ENCODE assay signal across 9 mouse cellular contexts in the genomic region with DNA sequence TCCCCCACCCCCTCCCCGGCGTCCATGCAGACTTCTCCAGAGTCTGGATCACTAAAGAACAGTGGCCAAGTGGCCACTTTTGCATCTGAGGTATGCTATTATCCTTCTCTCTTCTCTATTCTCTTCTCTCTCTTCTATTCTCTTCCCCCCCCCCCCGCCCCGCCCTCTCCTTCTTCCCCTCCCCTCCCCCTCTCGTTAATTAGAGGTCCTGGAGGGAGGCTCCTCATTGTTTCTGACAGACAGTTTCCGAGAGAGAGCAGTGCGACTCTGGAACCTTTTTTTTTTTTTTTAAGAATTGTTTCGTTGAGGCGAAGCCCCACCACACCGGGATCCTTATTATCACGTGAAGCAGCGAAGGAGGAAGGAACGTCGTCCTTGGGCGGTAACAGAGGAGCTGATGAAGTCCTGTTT.
DNase-seq lines count a peak whose midpoint lies in the region; ATAC-seq lines count a peak whose summit lies in the region.
"Had no signal": no experiment of that assay in that cellular context is flagged by ENCODE, and none has a peak within 500 bp of the region (broad histone marks: within the 10 kb centered on the region; RNA-seq: fewer than 3 reads in every experiment).

No protein-coding gene starts in this region.

- DNase-seq in heart, adult 8-10 months (ENCODE audit: low spot score) = no peak
- DNase-seq in MN1 (ENCODE audit: low spot score) = no peak
- no peak for DNase-seq in adrenal gland, adult 8-10 months

- peak overlapping the region; percentile 86 for H3K4me2 ChIP-seq in heart, embryonic 15.5 days
- peak overlapping the region; percentile 69 for H3K4me2 ChIP-seq in forebrain, embryonic 16.5 days (ENCODE audit: low read length)
- peak overlapping the region; percentile 57 for H3K4me2 ChIP-seq in liver, embryonic 15.5 days
- peak overlapping the region; percentile 81 for H3K4me2 ChIP-seq in stomach, embryonic 15.5 days

- H3K4me3 ChIP-seq in heart, embryonic 15.5 days = peak overlapping the region; percentile 56
- peak overlapping the region; percentile 49 for H3K4me3 ChIP-seq in forebrain, embryonic 16.5 days (replicated peaks; ENCODE audit: low read length)
- peak overlapping the region; percentile 35 for H3K4me3 ChIP-seq in liver, embryonic 15.5 days (replicated peaks)
- peak overlapping the region; percentile 44 for H3K4me3 ChIP-seq in stomach, embryonic 15.5 days (replicated peaks)

- no peak overlapping the region for H3K27ac ChIP-seq in heart, embryonic 15.5 days
- peak overlapping the region; percentile 89 for H3K27ac ChIP-seq in forebrain, embryonic 16.5 days (ENCODE audit: low read length)
- no peak overlapping the region for H3K27ac ChIP-seq in liver, embryonic 15.5 days (replicated peaks)
- no peak overlapping the region for H3K27ac ChIP-seq in stomach, embryonic 15.5 days

- H3K9ac ChIP-seq in heart, embryonic 15.5 days = peak overlapping the region; percentile 47
- peak overlapping the region; percentile 58 for H3K9ac ChIP-seq in forebrain, embryonic 16.5 days (replicated peaks; ENCODE audit: low read depth, low read length)
- H3K9ac ChIP-seq in liver, embryonic 15.5 days = no peak overlapping the region
- H3K9ac ChIP-seq in stomach, embryonic 15.5 days = no peak overlapping the region

- H3K9me3 ChIP-seq in heart, embryonic 15.5 days (replicated peaks) = no peaks in the 10 kb centered on the region
- H3K9me3 ChIP-seq in forebrain, embryonic 16.5 days (ENCODE audit: control insufficient read depth, low read length) = no peaks in the 10 kb centered on the region
- no peaks in the 10 kb centered on the region for H3K9me3 ChIP-seq in liver, embryonic 15.5 days (replicated peaks)
- no peaks in the 10 kb centered on the region for H3K9me3 ChIP-seq in stomach, embryonic 15.5 days

- peak; percentile 51; the same call in 1 of the 2 replicates for ATAC-seq in heart, embryonic 15.5 days (replicated peaks; ENCODE audit: insufficient number of reproducible peaks, insufficient read depth, low FRiP score, low read depth)
- ATAC-seq in activated CD4-positive, CD25-positive, alpha-beta regulatory T cell, adult 4 months = peak; percentile 28
- ATAC-seq in forebrain, embryonic 16.5 days = peak; percentile 73
- no peak for ATAC-seq in liver, embryonic 15.5 days (ENCODE audit: insufficient read depth)
- no peak for ATAC-seq in stomach, embryonic 15.5 days (ENCODE audit: insufficient read depth, low FRiP score, low read depth)

- H3K27me3 ChIP-seq in heart, embryonic 15.5 days = no peaks in the 10 kb centered on the region; the same call in 1 of the 2 replicates
- no peaks in the 10 kb centered on the region for H3K27me3 ChIP-seq in forebrain, embryonic 16.5 days (replicated peaks; ENCODE audit: control insufficient read depth, insufficient read depth, low read length)
- H3K27me3 ChIP-seq in liver, embryonic 15.5 days = peaks cover 39% of the 10 kb centered on the region
- H3K27me3 ChIP-seq in stomach, embryonic 15.5 days (replicated peaks) = no peaks in the 10 kb centered on the region

- WGBS in heart, embryonic 15.5 days = under 1% methylated on average over 12 of the region's 15 CpGs
- WGBS in forebrain, embryonic 16.5 days = under 1% methylated on average over 13 of the region's 15 CpGs
- WGBS in liver, embryonic 15.5 days (ENCODE audit: insufficient replicate concordance) = 2% methylated on average over 15 of the region's 15 CpGs
- under 1% methylated on average over 12 of the region's 15 CpGs for WGBS in stomach, embryonic 15.5 days

- H3K36me3 ChIP-seq in heart, embryonic 15.5 days = no peaks in the 10 kb centered on the region
- no peaks in the 10 kb centered on the region for H3K36me3 ChIP-seq in forebrain, embryonic 16.5 days (ENCODE audit: control insufficient read depth, insufficient read depth)
- no peaks in the 10 kb centered on the region for H3K36me3 ChIP-seq in liver, embryonic 15.5 days (replicated peaks)
- H3K36me3 ChIP-seq in stomach, embryonic 15.5 days = no peaks in the 10 kb centered on the region
- H3K36me3 ChIP-seq: G1E had no signal

- peaks cover 14% of the 10 kb centered on the region for H3K4me1 ChIP-seq in heart, embryonic 15.5 days (replicated peaks)
- peaks cover 11% of the 10 kb centered on the region for H3K4me1 ChIP-seq in forebrain, embryonic 16.5 days (replicated peaks; ENCODE audit: control insufficient read depth, insufficient read depth, low read length)
- H3K4me1 ChIP-seq in liver, embryonic 15.5 days (replicated peaks) = no peaks in the 10 kb centered on the region
- peaks cover 14% of the 10 kb centered on the region for H3K4me1 ChIP-seq in stomach, embryonic 15.5 days

Comparison
In these comparisons a context has a peak if more than half of its experiments do, and no peak if none do; other contexts are left out.
1. ATAC-seq: peak in heart, embryonic 15.5 days (single experiment), activated CD4-positive, CD25-positive, alpha-beta regulatory T cell, adult 4 months (single experiment) and forebrain, embryonic 16.5 days (single experiment); none in liver, embryonic 15.5 days (single experiment) and stomach, embryonic 15.5 days (single experiment).
2. H3K9ac ChIP-seq: peak in heart, embryonic 15.5 days (single experiment) and forebrain, embryonic 16.5 days (single experiment); none in liver, embryonic 15.5 days (single experiment) and stomach, embryonic 15.5 days (single experiment).
3. Peak in every context shown above with its lines, with median percentiles within 50 percentile points of each other: H3K4me2 ChIP-seq and H3K4me3 ChIP-seq.